Mouse (Mus musculus) CH12.LX (cell line): ENCODE results near the gene Socs7. TPM values are rescaled to one million over a fixed set of nuclear protein-coding genes. Genes with fewer than 3 reads are reported as not detected.

Experiments
- DNase-seq: peaks from one replicate; pipeline ENCODE4 v3.0.0-alpha.2; 2013; ENCODE audit errors: extremely low read depth
- H3K27ac ChIP-seq: 2 replicates; pipeline ENCODE4 v1.5.1; 2012; ENCODE audit warnings: low read depth, mild to moderate bottlenecking, control low read depth, moderate library complexity; ENCODE audit not compliant: insufficient read depth
- H3K27me3 ChIP-seq: replicated peaks from 2 replicates; pipeline ENCODE3; 2012; ENCODE audit warnings: inconsistent platforms
- H3K36me3 ChIP-seq, 2 experiments: replicated peaks in 1 of 2; 2 replicates each; pipeline versions ENCODE3 to v1.6.1; 2012; ENCODE audit warnings: inconsistent platforms in 1 of 2, low read length in 1 of 2, mild to moderate bottlenecking in 1 of 2, mixed read lengths in 1 of 2, moderate library complexity in 1 of 2; ENCODE audit not compliant: control insufficient read depth in 1 of 2, insufficient read depth in 1 of 2
- H3K4me1 ChIP-seq, 2 experiments: 2 replicates each; pipeline ENCODE4 v1.6.1; 2012; ENCODE audit warnings: inconsistent platforms in 1 of 2, moderate library complexity in 1 of 2; ENCODE audit not compliant: insufficient read depth in 2 of 2, control insufficient read depth in 1 of 2
- H3K4me2 ChIP-seq: 2 replicates; pipeline ENCODE4 v1.6.1; 2012; ENCODE audit warnings: low read depth, mild to moderate bottlenecking, control low read depth; ENCODE audit not compliant: poor library complexity, insufficient read depth, severe bottlenecking
- H3K4me3 ChIP-seq, 3 experiments: fragments of 150-350 bp in 1 of 3; sonication (generic) in 1 of 3; replicated peaks in 1 of 3; 2 replicates each; pipeline versions ENCODE3 to v1.5.1; 2011 to 2012; ENCODE audit warnings: low read depth in 2 of 3, low read length in 2 of 3, mild to moderate bottlenecking in 2 of 3, moderate library complexity in 2 of 3, control low read depth in 1 of 3, improper control_type of control experiment in 1 of 3, inconsistent platforms in 1 of 3, mixed read lengths in 1 of 3; ENCODE audit not compliant: poor library complexity in 1 of 3
- H3K79me2 ChIP-seq: replicated peaks from 2 replicates; pipeline ENCODE4 v1.6.1; 2012; ENCODE audit warnings: mild to moderate bottlenecking, moderate library complexity; ENCODE audit not compliant: control insufficient read depth, poor library complexity, insufficient read depth, severe bottlenecking; ENCODE audit errors: extremely low read depth
- H3K9ac ChIP-seq: 2 replicates; pipeline ENCODE4 v1.6.1; 2012; ENCODE audit warnings: low read depth, mild to moderate bottlenecking, control low read depth, moderate library complexity; ENCODE audit not compliant: insufficient read depth
- H3K9me3 ChIP-seq: replicated peaks from 2 replicates; pipeline ENCODE3; 2012; ENCODE audit warnings: low read length, inconsistent platforms, mixed read lengths
- CHD1 ChIP-seq: IDR thresholded peaks from 2 replicates; pipeline ENCODE4 v1.6.1; 2012; ENCODE audit warnings: low read depth, low read length, improper control_type of control experiment, inconsistent platforms
- CHD2 ChIP-seq: IDR thresholded peaks from 2 replicates; pipeline ENCODE4 v1.6.1; 2011; ENCODE audit warnings: low read length, improper control_type of control experiment
- EP300 ChIP-seq: IDR thresholded peaks from 2 replicates; pipeline ENCODE4 v1.6.1; 2011; ENCODE audit warnings: low read length, improper control_type of control experiment
- GABPA ChIP-seq: IDR thresholded peaks from 2 replicates; pipeline ENCODE4 v1.6.1; 2012; ENCODE audit warnings: low read depth, low read length, improper control_type of control experiment, inconsistent platforms; ENCODE audit not compliant: insufficient replicate concordance
- HCFC1 ChIP-seq: IDR thresholded peaks from 2 replicates; pipeline ENCODE4 v1.6.1; 2012; ENCODE audit warnings: low read depth, mild to moderate bottlenecking, inconsistent platforms, low read length, improper control_type of control experiment
- JUN ChIP-seq: IDR thresholded peaks from 2 replicates; pipeline ENCODE4 v1.6.1; 2011; ENCODE audit warnings: low read depth, mild to moderate bottlenecking, low read length, improper control_type of control experiment, moderate library complexity; ENCODE audit not compliant: insufficient read depth
- JUND ChIP-seq: conservative IDR thresholded peaks from 2 replicates; pipeline ENCODE4 v1.6.1; 2011; ENCODE audit warnings: low read depth, low read length, improper control_type of control experiment
- KAT2A ChIP-seq: IDR thresholded peaks from 2 replicates; pipeline ENCODE4 v1.6.1; 2012; ENCODE audit warnings: low read length, improper control_type of control experiment, inconsistent platforms; ENCODE audit not compliant: insufficient replicate concordance
- MAFK ChIP-seq: IDR thresholded peaks from 2 replicates; pipeline ENCODE4 v1.6.1; 2011; ENCODE audit warnings: low read length, improper control_type of control experiment; ENCODE audit not compliant: insufficient replicate concordance
- MAZ ChIP-seq: IDR thresholded peaks from 2 replicates; pipeline ENCODE4 v1.6.1; 2012; ENCODE audit warnings: low read depth, mild to moderate bottlenecking, inconsistent platforms, low read length, improper control_type of control experiment, moderate library complexity
- MEF2A ChIP-seq: IDR thresholded peaks from 2 replicates; pipeline ENCODE4 v1.6.1; 2014; ENCODE audit warnings: low read depth, mild to moderate bottlenecking, inconsistent platforms, low read length, improper control_type of control experiment, borderline replicate concordance
- MXI1 ChIP-seq: IDR thresholded peaks from 2 replicates; pipeline ENCODE4 v1.6.1; 2011; ENCODE audit warnings: mild to moderate bottlenecking, low read depth, low read length, improper control_type of control experiment
- MYC ChIP-seq: IDR thresholded peaks from 2 replicates; pipeline ENCODE4 v1.6.1; 2011; ENCODE audit warnings: low read depth, mild to moderate bottlenecking, improper control_type of control experiment, low read length
- PAX5 ChIP-seq: IDR thresholded peaks from 2 replicates; pipeline ENCODE4 v1.6.1; 2012; ENCODE audit warnings: low read length, inconsistent platforms, mixed read lengths
- POLR2A ChIP-seq: IDR thresholded peaks from 2 replicates; pipeline ENCODE4 v1.6.1; 2011; ENCODE audit warnings: low read depth, mild to moderate bottlenecking, improper control_type of control experiment, low read length
- RAD21 ChIP-seq: IDR thresholded peaks from 2 replicates; pipeline ENCODE4 v1.6.1; 2011; ENCODE audit warnings: low read depth, mild to moderate bottlenecking, low read length, improper control_type of control experiment, moderate library complexity
- RCOR1 ChIP-seq: conservative IDR thresholded peaks from 2 replicates; pipeline ENCODE4 v1.6.1; 2012; ENCODE audit warnings: low read depth, mild to moderate bottlenecking, inconsistent platforms, low read length, improper control_type of control experiment
- SMC3 ChIP-seq: IDR thresholded peaks from 2 replicates; pipeline ENCODE4 v1.6.1; 2011; ENCODE audit warnings: low read depth, low read length, improper control_type of control experiment
- TBP ChIP-seq: conservative IDR thresholded peaks from 2 replicates; pipeline ENCODE4 v1.6.1; 2011; ENCODE audit warnings: low read depth, low read length, improper control_type of control experiment
- TCF12 ChIP-seq: IDR thresholded peaks from 2 replicates; pipeline ENCODE4 v1.6.1; 2014; ENCODE audit warnings: low read depth, mild to moderate bottlenecking, inconsistent platforms, low read length, improper control_type of control experiment
- USF1 ChIP-seq: IDR thresholded peaks from 2 replicates; pipeline ENCODE4 v1.6.1; 2014; ENCODE audit warnings: low read depth, mild to moderate bottlenecking, inconsistent platforms, low read length, improper control_type of control experiment
- USF2 ChIP-seq: conservative IDR thresholded peaks from 2 replicates; pipeline ENCODE4 v1.6.1; 2011; ENCODE audit warnings: low read depth, low read length, improper control_type of control experiment
- ZC3H11A ChIP-seq: IDR thresholded peaks from 2 replicates; pipeline ENCODE4 v1.6.1; 2012; ENCODE audit warnings: low read depth, mild to moderate bottlenecking, inconsistent platforms, low read length, improper control_type of control experiment
- ZKSCAN1 ChIP-seq: IDR thresholded peaks from 2 replicates; pipeline ENCODE4 v1.6.1; 2012; ENCODE audit warnings: low read depth, inconsistent platforms, low read length, improper control_type of control experiment, borderline replicate concordance
- ZMIZ1 ChIP-seq: IDR thresholded peaks from 2 replicates; pipeline ENCODE4 v1.6.1; 2012; ENCODE audit warnings: low read depth, mild to moderate bottlenecking, inconsistent platforms, low read length, improper control_type of control experiment
- ZNF384 ChIP-seq: IDR thresholded peaks from 2 replicates; pipeline ENCODE4 v1.6.1; 2012; ENCODE audit warnings: low read depth, low read length, improper control_type of control experiment, inconsistent platforms
- dilution Hi-C: fragments of 300-500 bp; cut with MboI; formaldehyde crosslinking; loops from 2 replicates; pipeline ENCODE4 v1.14.3; 2020; ENCODE audit warnings: low sequenced_read_pairs; ENCODE audit not compliant: extremely low pct_unique_long_range_greater_than_20kb, extremely low pct_ligation_motif_present
- in situ Hi-C: fragments of 300-500 bp; cut with MboI; formaldehyde crosslinking; loops from 3 replicates; pipeline ENCODE4 v1.14.3; 2019; ENCODE audit warnings: low sequenced_read_pairs, low pct_ligation_motif_present, low pct_unique_long_range_greater_than_20kb, mixed read lengths
- polyA plus RNA-seq: library from polyadenylated mRNA; unstranded; fragments of >175 nt; gene quantifications from 2 replicates; pipeline ENCODE4 v1.2.1, GENCODE M21; 2012; ENCODE audit warnings: low read depth; ENCODE audit not compliant: insufficient read length
- total RNA-seq, 2 experiments: library from RNA; depleted of rRNA; stranded (reverse); fragments of 300-350 nt in 1 of 2; fragments of >200 nt in 1 of 2; gene quantifications; 2 replicates each; pipeline ENCODE4 v1.2.3; 2012 to 2014

Gene Socs7
- total and polyA plus RNA-seq, 3 experiments, result 11.9 to 17.4 (median 15.1) TPM

- H3K27me3 ChIP-seq, result no peaks in the 10 kb centered on the region
- dilution Hi-C loops, result no loop called here
- peak overlapping the region; percentile 5; the same call in 1 of the 2 replicates for H3K4me2 ChIP-seq
- H3K4me3 ChIP-seq, result peak overlapping the region in 2 of 3 experiments; percentile 64 to 83
- peaks cover 0 to 7% of the 10 kb centered on the region in 2 experiments for H3K36me3 ChIP-seq
- in situ Hi-C loops, result loop anchor here (5.0 kb wide), 1 partner anchor 38 kb away; no protein-coding TSS in a partner anchor
- peaks cover 2 to 31% of the 10 kb centered on the region in 2 experiments; a peak in 3 of 4 replicates for H3K4me1 ChIP-seq
- H3K9me3 ChIP-seq, result no peaks in the 10 kb centered on the region
- no peak overlapping the region for H3K27ac ChIP-seq
- no peak for DNase-seq
- peaks cover 11% of the 10 kb centered on the region for H3K79me2 ChIP-seq
- peak overlapping the region; percentile 60 for H3K9ac ChIP-seq
- TF ChIP-seq CHD1, result 0 out of 2 replicates have a peak, but pooled peaks have one; percentile 25
- TF ChIP-seq CHD2, result no peak
- TF ChIP-seq MYC, result no peak; the same call in 1 of the 2 replicates
- TF ChIP-seq JUND, result peak; percentile 39; the same call in 1 of the 2 replicates
- TF ChIP-seq ZNF384, result 0 out of 2 replicates have a peak, but pooled peaks have one; percentile 32
- TF ChIP-seq SMC3, result no peak
- 0 out of 2 replicates have a peak, but pooled peaks have one; percentile 34 for TF ChIP-seq EP300
- no peak for TF ChIP-seq KAT2A
Measured at GRCm38 (mm10) chr11:97314751-97315503, 47.4 kb upstream of the Socs7 start.

DNA sequence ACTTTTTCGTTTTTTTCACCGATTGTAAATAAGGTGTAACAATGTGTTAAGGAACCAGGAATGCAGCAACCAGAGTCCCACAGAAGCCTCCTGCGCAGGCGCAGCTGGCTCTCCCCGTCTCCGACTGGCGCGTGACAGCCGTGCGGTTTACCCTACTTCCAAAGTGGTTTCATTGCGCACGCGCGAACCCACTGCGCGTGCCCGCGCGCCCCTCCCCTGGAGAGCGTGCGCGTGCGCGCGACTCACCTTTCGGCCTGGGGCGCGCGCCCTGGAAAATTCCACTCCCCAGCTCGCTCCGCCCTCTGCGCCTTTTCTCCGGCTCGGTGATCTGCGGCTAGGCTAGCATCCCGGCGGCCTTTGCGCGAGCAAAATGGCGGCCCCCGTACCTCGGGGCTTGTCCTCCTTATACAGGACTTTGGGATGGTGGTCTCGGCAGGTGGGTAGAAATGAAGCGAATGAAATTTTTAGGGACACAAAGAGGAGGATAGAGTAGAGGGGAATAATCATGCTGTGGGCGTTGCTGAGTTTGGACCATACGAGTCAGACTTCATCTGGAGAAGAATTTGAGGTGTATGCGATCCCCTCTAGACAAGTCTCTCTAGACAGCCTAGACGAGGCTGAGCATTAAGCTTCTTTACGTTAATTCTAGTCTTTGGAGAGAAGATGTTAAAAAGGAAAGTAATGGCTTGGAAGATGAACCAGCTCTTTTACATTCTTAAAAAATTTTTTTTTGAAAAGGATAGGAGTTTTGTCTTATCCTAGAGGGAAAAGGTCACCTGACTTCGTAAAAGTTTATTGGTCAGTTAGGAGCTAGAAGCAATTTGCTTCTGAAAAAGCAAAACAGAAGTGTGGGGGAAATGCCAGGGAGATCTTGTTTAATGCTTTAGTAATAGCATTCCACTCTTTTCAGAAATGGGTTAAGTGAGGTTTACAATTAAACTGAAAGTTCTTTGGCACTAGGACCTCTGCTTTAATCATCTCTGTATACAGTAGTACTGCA lies 46.5 kb upstream of the Socs7 start, which contains the start of gene Mrpl45:
Gene Mrpl45 (plus strand): TSS at position 213 of the 1,000 bp plus-strand sequence.
- peak; percentile 98 for DNase-seq
- Histone ChIP-seq H3K9me3 (no peaks in the 10 kb centered on the region), H3K36me3 (peaks cover 0 to 7% of the 10 kb centered on the region in 2 experiments), H3K9ac (peak within 1 kb of the TSS; percentile 97), H3K4me3 (peak within 1 kb of the TSS; percentile 70 to 83 (median 76)), H3K27ac (peak within 1 kb of the TSS; percentile 47; the same call in 1 of the 2 replicates), H3K4me1 (peaks cover 2 to 25% of the 10 kb centered on the region in 2 experiments; a peak in 3 of 4 replicates), H3K27me3 (no peaks in the 10 kb centered on the region), H3K79me2 (peaks cover 11% of the 10 kb centered on the region), H3K4me2 (peak within 1 kb of the TSS; percentile 95)
- in situ Hi-C loops, result no loop called here
- dilution Hi-C loops, result no loop called here
- TF ChIP-seq CHD2, result no peak
- TF ChIP-seq CHD1, result peak; percentile 95
- peak; percentile 85 for TF ChIP-seq HCFC1
- no peak for TF ChIP-seq GABPA
- TF ChIP-seq SMC3, result no peak
- TF ChIP-seq PAX5, result no peak
- peak; percentile 71 for TF ChIP-seq TBP
- TF ChIP-seq ZKSCAN1, result no peak
- TF ChIP-seq USF1, result peak; percentile 73
- peak; percentile 85; the same call in 1 of the 2 replicates for TF ChIP-seq MAZ
- TF ChIP-seq TCF12, result peak; percentile 96
- peak; percentile 81 for TF ChIP-seq MEF2A
- TF ChIP-seq ZC3H11A, result no peak
- TF ChIP-seq KAT2A, result peak; percentile 72; the same call in 1 of the 2 replicates
- no peak for TF ChIP-seq RAD21
- no peak for TF ChIP-seq JUN
- peak; percentile 99 for TF ChIP-seq POLR2A
- no peak; the same call in 1 of the 2 replicates for TF ChIP-seq EP300
- TF ChIP-seq RCOR1, result peak; percentile 71; the same call in 1 of the 2 replicates
- TF ChIP-seq USF2, result peak; percentile 30
- no peak for TF ChIP-seq MAFK
- peak; percentile 76 for TF ChIP-seq MXI1
- peak; percentile 92; the same call in 1 of the 2 replicates for TF ChIP-seq ZMIZ1
- peak; percentile 21; the same call in 1 of the 2 replicates for TF ChIP-seq JUND
